Mouse (Mus musculus) large intestine, adult 2 months (tissue): ENCODE measurements around the gene Trpc1. TPM values are rescaled to one million over a fixed set of nuclear protein-coding genes. Genes with fewer than 3 reads are reported as not detected.

Experiments
- DNase-seq: peaks from one replicate; pipeline ENCODE4 v3.0.0-alpha.2; 2012; ENCODE audit warnings: low read depth, low spot score
- WGBS: fragments of 180-500 bp; shearing (Covaris S2); methylation state at CpG from one replicate; pipeline ENCODE4 v1.1.7; 2018; 5-methylcytosine and 5-hydroxymethylcytosine counted together
- polyA plus RNA-seq: library from polyadenylated mRNA; depleted of rRNA; stranded (reverse); fragments of >200 nt; gene quantifications from 2 replicates; pipeline ENCODE4 v1.2.3, GENCODE M21; 2012; rRNA removed

The Trpc1 gene
- polyA plus RNA-seq, result 0.68 and 1.6 TPM in 2 replicates

- 1% methylated on average over 56 of the region's 56 CpGs for WGBS
- peak; percentile 51 for DNase-seq
Observed at GRCm38 (mm10) chr9:95750037-95750511, at the start of gene Trpc1. Gene Trpc1, minus strand, starts transcription at chr9:95750375.

GRCm38 (mm10) chr9:95796323-95796722 lies 46.1 kb upstream of the Trpc1 start:
- 87% methylated on average over 2 of the region's 2 CpGs for WGBS
- no peak for DNase-seq

GRCm38 (mm10) chr9:95795844-95796243 lies 45.7 kb upstream of the Trpc1 start:
- WGBS, result 45% methylated on average over 5 of the region's 5 CpGs

GRCm38 (mm10) chr9:95795077-95795784 lies 45.1 kb upstream of the Trpc1 start:
- 38% methylated on average over 2 of the region's 2 CpGs for WGBS
- no peak for DNase-seq

More at GRCm38 (mm10) chr9:95795844-95796243, 45.7 kb upstream of the Trpc1 start:
- no peak for DNase-seq

- DNase-seq, result no peak
- WGBS, result 40% methylated on average over 15 of the region's 15 CpGs
Observed at GRCm38 (mm10) chr9:95793986-95794744, 44.0 kb upstream of the Trpc1 start.

- WGBS, result 91% methylated on average over 16 of the region's 16 CpGs
- DNase-seq, result no peak
Observed at GRCm38 (mm10) chr9:95784888-95785511, 34.8 kb upstream of the Trpc1 start.

GRCm38 (mm10) chr9:95783646-95784293 lies 33.6 kb upstream of the Trpc1 start:
- no peak for DNase-seq
- WGBS, result 71% methylated on average over 17 of the region's 17 CpGs

GRCm38 (mm10) chr9:95771671-95772070 lies 21.5 kb upstream of the Trpc1 start:
- DNase-seq, result no peak
- WGBS, result 69% methylated on average over 2 of the region's 2 CpGs

GRCm38 (mm10) chr9:95763218-95763617 lies 13.0 kb upstream of the Trpc1 start:
- WGBS, result 95% methylated on average over 4 of the region's 4 CpGs
- DNase-seq, result no peak

- 89% methylated on average over 3 of the region's 3 CpGs for WGBS
Observed at GRCm38 (mm10) chr9:95762228-95762627, 12.1 kb upstream of the Trpc1 start.

GRCm38 (mm10) chr9:95761381-95761780 lies 11.2 kb upstream of the Trpc1 start:
- WGBS, result 92% methylated on average over 8 of the region's 8 CpGs

More at GRCm38 (mm10) chr9:95762228-95762627, 12.1 kb upstream of the Trpc1 start:
- DNase-seq, result no peak

GRCm38 (mm10) chr9:95750746-95751145 lies 571 bp upstream of the Trpc1 start:
- DNase-seq, result no peak
- WGBS, result 35% methylated on average over 9 of the region's 9 CpGs

More at GRCm38 (mm10) chr9:95761381-95761780, 11.2 kb upstream of the Trpc1 start:
- no peak for DNase-seq

GRCm38 (mm10) chr9:95749461-95749928 lies 680 bp downstream of the Trpc1 start:
- WGBS, result 4% methylated on average over 34 of the region's 34 CpGs
- no peak for DNase-seq

GRCm38 (mm10) chr9:95747298-95747697 lies 2.9 kb downstream of the Trpc1 start:
- DNase-seq, result no peak
- WGBS, result 82% methylated on average over 5 of the region's 5 CpGs

GRCm38 (mm10) chr9:95744845-95745613 lies 5.1 kb downstream of the Trpc1 start:
- WGBS, result 45% methylated on average over 7 of the region's 7 CpGs

GRCm38 (mm10) chr9:95736238-95736637 lies 13.9 kb downstream of the Trpc1 start:
- no peak for DNase-seq

More at GRCm38 (mm10) chr9:95744845-95745613, 5.1 kb downstream of the Trpc1 start:
- DNase-seq, result no peak

- DNase-seq, result no peak
- WGBS, result 43% methylated on average over 8 of the region's 8 CpGs
Observed at GRCm38 (mm10) chr9:95712574-95712973, 37.6 kb downstream of the Trpc1 start.

GRCm38 (mm10) chr9:95708943-95709342 lies 41.2 kb downstream of the Trpc1 start:
- no peak for DNase-seq

- no peak for DNase-seq
- 84% methylated on average over 5 of the region's 5 CpGs for WGBS
Observed at GRCm38 (mm10) chr9:95705371-95705770, 44.8 kb downstream of the Trpc1 start.
